Mouse (Mus musculus): Measurements from ENCODE around the gene Cdhr2. TPM values are rescaled to one million over a fixed set of nuclear protein-coding genes. Genes with fewer than 3 reads are reported as not detected.

Gene Cdhr2
- total RNA-seq, 2 experiments from 2014 or later, result not detected

DNA sequence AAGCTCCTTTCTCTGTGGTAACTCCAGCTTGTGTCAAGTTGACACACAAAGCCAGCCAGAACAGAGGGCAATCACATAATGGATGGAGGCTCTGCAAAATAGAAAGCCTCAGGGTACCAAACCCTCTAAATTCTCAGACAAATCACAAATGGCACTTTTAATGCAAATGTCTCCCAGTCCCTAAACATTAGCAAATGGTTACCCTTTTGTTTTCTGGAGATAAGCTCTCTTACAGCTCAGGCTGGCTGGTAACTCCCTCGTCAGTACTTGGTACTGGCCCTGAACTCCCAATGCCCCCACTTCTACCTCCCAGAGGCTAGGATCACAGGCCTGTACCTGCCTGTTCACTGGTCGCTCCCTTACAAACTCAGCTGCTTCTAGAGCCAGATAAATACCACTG, 82.0 kb downstream of the Cdhr2 start:
- DNase-seq, result no peak

GRCm38 (mm10) chr13:54783698-54784097, 82.4 kb downstream of the Cdhr2 start, which contains the start of gene Eif4e1b:
Gene Eif4e1b, plus strand, starts transcription at chr13:54783998.
- no peak for DNase-seq

Other genes with a start within 250 kb of the Cdhr2 start
- gene Thoc3, start 232.6 kb upstream of the Cdhr2 start, total RNA-seq (2021), result 10 to 100 TPM; 21.4 to 21.8 TPM
- 1 to 10 TPM; 1.5 to 3.4 TPM for gene Simc1, start 197.7 kb upstream of the Cdhr2 start, total RNA-seq (2021)
- 100 to 1,000 TPM in 1 of 2 experiments, 10 to 100 TPM in 1; 94.5 to 102 TPM for gene 4833439L19Rik, start 136.0 kb upstream of the Cdhr2 start, total RNA-seq (2021)
- 1 to 10 TPM; 5.0 to 5.3 TPM for gene Arl10, start 126.4 kb upstream of the Cdhr2 start, total RNA-seq (2021)
- gene Nop16, start 111.4 kb upstream of the Cdhr2 start, total RNA-seq (2021), result 10 to 100 TPM; 13.7 to 16.4 TPM
- gene Higd2a, start 111.3 kb upstream of the Cdhr2 start, total RNA-seq (2021), result 100 to 1,000 TPM; 185 to 190 TPM
- 10 to 100 TPM; 87.8 to 97.2 TPM for gene Cltb, start 90.1 kb upstream of the Cdhr2 start, total RNA-seq (2021)
- gene Faf2, start 79.7 kb upstream of the Cdhr2 start, total RNA-seq (2021), result 10 to 100 TPM; 23.1 to 26.4 TPM
- 10 to 100 TPM; 55.1 to 55.9 TPM for gene Rnf44, start 7.6 kb upstream of the Cdhr2 start, total RNA-seq (2021)
- gene Gprin1, start 48.4 kb downstream of the Cdhr2 start, total RNA-seq (2021), result not detected
- gene Sncb, start 65.1 kb downstream of the Cdhr2 start, total RNA-seq (2021), result not detected
- not detected for gene Eif4e1b, start 82.5 kb downstream of the Cdhr2 start, total RNA-seq (2021)
- 10 to 100 TPM; 17.7 to 22.0 TPM for gene Tspan17, start 87.9 kb downstream of the Cdhr2 start, total RNA-seq (2021)
- gene Unc5a, start 247.9 kb downstream of the Cdhr2 start, total RNA-seq (2021), result under 1 TPM; 0.42 to 0.51 TPM

All from heart, adult 18-20 months (tissue).